Mouse (Mus musculus): ENCODE results near the gene Cdh9. TPM values are rescaled to one million over a fixed set of nuclear protein-coding genes. Genes with fewer than 3 reads are reported as not detected.

Cdh9 gene
- polyA plus RNA-seq (2014; fragmentation: Nextera tagmentation; extraction: Ambion mirVana) = 1.6 and 3.0 TPM in 2 replicates

GRCm38 (mm10) chr15:16728470-16729011 lies at the start of gene Cdh9:
Cdh9 (plus strand) TSS chr15:16728756.
- H3K27me3 ChIP-seq (replicated peaks; ENCODE audit: control insufficient read depth, insufficient read depth, low read length) = no peaks in the 10 kb centered on the region
- ATAC-seq (peak; percentile 66), DNase-seq (ENCODE audit: low spot score) (peak; percentile 66)
- peak within 1 kb of the TSS; percentile 28 for H3K4me3 ChIP-seq (ENCODE audit: low read depth, low read length)
- H3K4me1 ChIP-seq (ENCODE audit: control insufficient read depth, insufficient read depth, low read length) = no peaks in the 10 kb centered on the region
- no peaks in the 10 kb centered on the region for H3K9me3 ChIP-seq (replicated peaks; ENCODE audit: control insufficient read depth, low read length)
- peak within 1 kb of the TSS; percentile 22; the same call in 1 of the 2 replicates for H3K9ac ChIP-seq (ENCODE audit: low read length)
- H3K4me2 ChIP-seq (ENCODE audit: low read length) = peak within 1 kb of the TSS; percentile 54
- H3K27ac ChIP-seq (ENCODE audit: low read depth, low read length) = no peak within 1 kb of the TSS
- 3% methylated on average over 14 of the region's 14 CpGs for WGBS
- H3K36me3 ChIP-seq (ENCODE audit: control insufficient read depth, insufficient read depth, low read length) = no peaks in the 10 kb centered on the region

GRCm38 (mm10) chr15:16679096-16679495 lies 49.5 kb upstream of the Cdh9 start:
- H3K27me3 ChIP-seq (replicated peaks; ENCODE audit: control insufficient read depth, insufficient read depth, low read length) = no peaks in the 10 kb centered on the region
- no peak overlapping the region for H3K4me3 ChIP-seq (ENCODE audit: low read depth, low read length)
- H3K9me3 ChIP-seq (replicated peaks; ENCODE audit: control insufficient read depth, low read length) = no peaks in the 10 kb centered on the region
- no peak overlapping the region for H3K4me2 ChIP-seq (ENCODE audit: low read length)
- no peak overlapping the region for H3K27ac ChIP-seq (ENCODE audit: low read depth, low read length)
- H3K9ac ChIP-seq (ENCODE audit: low read length) = no peak overlapping the region
- 85% methylated on average over 5 of the region's 5 CpGs for WGBS
- no peak for ATAC-seq
- H3K36me3 ChIP-seq (ENCODE audit: control insufficient read depth, insufficient read depth, low read length) = no peaks in the 10 kb centered on the region
- no peak for DNase-seq (ENCODE audit: low spot score)
- H3K4me1 ChIP-seq (ENCODE audit: control insufficient read depth, insufficient read depth, low read length) = no peaks in the 10 kb centered on the region

GRCm38 (mm10) chr15:16699821-16700220 lies 28.7 kb upstream of the Cdh9 start:
- no peak overlapping the region for H3K4me2 ChIP-seq (ENCODE audit: low read length)
- WGBS = 78% methylated on average over 3 of the region's 3 CpGs
- H3K36me3 ChIP-seq (ENCODE audit: control insufficient read depth, insufficient read depth, low read length) = no peaks in the 10 kb centered on the region
- H3K9me3 ChIP-seq (replicated peaks; ENCODE audit: control insufficient read depth, low read length) = no peaks in the 10 kb centered on the region
- H3K27ac ChIP-seq (ENCODE audit: low read depth, low read length) = no peak overlapping the region
- H3K4me3 ChIP-seq (ENCODE audit: low read depth, low read length) = no peak overlapping the region
- ATAC-seq = no peak
- H3K9ac ChIP-seq (ENCODE audit: low read length) = no peak overlapping the region
- no peaks in the 10 kb centered on the region for H3K27me3 ChIP-seq (replicated peaks; ENCODE audit: control insufficient read depth, insufficient read depth, low read length)
- no peak for DNase-seq (ENCODE audit: low spot score)
- H3K4me1 ChIP-seq (ENCODE audit: control insufficient read depth, insufficient read depth, low read length) = no peaks in the 10 kb centered on the region

- ATAC-seq (no peak), DNase-seq (ENCODE audit: low spot score) (no peak)
- Histone ChIP-seq H3K9ac (ENCODE audit: low read length) (no peak overlapping the region), H3K4me2 (ENCODE audit: low read length) (no peak overlapping the region), H3K4me1 (ENCODE audit: control insufficient read depth, insufficient read depth, low read length) (no peaks in the 10 kb centered on the region), H3K27ac (ENCODE audit: low read depth, low read length) (no peak overlapping the region), H3K36me3 (ENCODE audit: control insufficient read depth, insufficient read depth, low read length) (no peaks in the 10 kb centered on the region), H3K27me3 (replicated peaks; ENCODE audit: control insufficient read depth, insufficient read depth, low read length) (no peaks in the 10 kb centered on the region), H3K9me3 (replicated peaks; ENCODE audit: control insufficient read depth, low read length) (no peaks in the 10 kb centered on the region), H3K4me3 (ENCODE audit: low read depth, low read length) (no peak overlapping the region)
- 72% methylated on average over 1 of the region's 1 CpGs for WGBS
Observed at GRCm38 (mm10) chr15:16702340-16702739, 26.2 kb upstream of the Cdh9 start.

- Histone ChIP-seq H3K4me3 (ENCODE audit: low read depth, low read length) (no peak overlapping the region), H3K36me3 (ENCODE audit: control insufficient read depth, insufficient read depth, low read length) (no peaks in the 10 kb centered on the region), H3K27ac (ENCODE audit: low read depth, low read length) (no peak overlapping the region), H3K9ac (ENCODE audit: low read length) (no peak overlapping the region), H3K4me2 (ENCODE audit: low read length) (no peak overlapping the region), H3K9me3 (replicated peaks; ENCODE audit: control insufficient read depth, low read length) (no peaks in the 10 kb centered on the region), H3K4me1 (ENCODE audit: control insufficient read depth, insufficient read depth, low read length) (no peaks in the 10 kb centered on the region), H3K27me3 (replicated peaks; ENCODE audit: control insufficient read depth, insufficient read depth, low read length) (no peaks in the 10 kb centered on the region)
- WGBS = 84% methylated on average over 4 of the region's 4 CpGs
- ATAC-seq (no peak), DNase-seq (ENCODE audit: low spot score) (no peak)
Observed at GRCm38 (mm10) chr15:16739088-16739487, 10.5 kb downstream of the Cdh9 start.

GRCm38 (mm10) chr15:16746672-16747071 lies 18.1 kb downstream of the Cdh9 start:
- ATAC-seq (no peak), DNase-seq (ENCODE audit: low spot score) (no peak)
- Histone ChIP-seq H3K4me2 (ENCODE audit: low read length) (no peak overlapping the region), H3K9me3 (replicated peaks; ENCODE audit: control insufficient read depth, low read length) (no peaks in the 10 kb centered on the region), H3K4me3 (ENCODE audit: low read depth, low read length) (no peak overlapping the region), H3K4me1 (ENCODE audit: control insufficient read depth, insufficient read depth, low read length) (no peaks in the 10 kb centered on the region), H3K36me3 (ENCODE audit: control insufficient read depth, insufficient read depth, low read length) (no peaks in the 10 kb centered on the region), H3K9ac (ENCODE audit: low read length) (no peak overlapping the region), H3K27ac (ENCODE audit: low read depth, low read length) (no peak overlapping the region), H3K27me3 (replicated peaks; ENCODE audit: control insufficient read depth, insufficient read depth, low read length) (no peaks in the 10 kb centered on the region)
- WGBS = 94% methylated on average over 1 of the region's 1 CpGs

GRCm38 (mm10) chr15:16763252-16763651 lies 34.7 kb downstream of the Cdh9 start:
- DNase-seq (ENCODE audit: low spot score) (no peak), ATAC-seq (no peak)
- WGBS = 82% methylated on average over 3 of the region's 3 CpGs
- H3K4me1 ChIP-seq (ENCODE audit: control insufficient read depth, insufficient read depth, low read length) = no peaks in the 10 kb centered on the region
- H3K27ac ChIP-seq (ENCODE audit: low read depth, low read length) = no peak overlapping the region
- no peaks in the 10 kb centered on the region for H3K36me3 ChIP-seq (ENCODE audit: control insufficient read depth, insufficient read depth, low read length)
- no peak overlapping the region for H3K4me2 ChIP-seq (ENCODE audit: low read length)
- no peak overlapping the region for H3K9ac ChIP-seq (ENCODE audit: low read length)
- H3K27me3 ChIP-seq (replicated peaks; ENCODE audit: control insufficient read depth, insufficient read depth, low read length) = no peaks in the 10 kb centered on the region
- no peaks in the 10 kb centered on the region for H3K9me3 ChIP-seq (replicated peaks; ENCODE audit: control insufficient read depth, low read length)
- no peak overlapping the region for H3K4me3 ChIP-seq (ENCODE audit: low read depth, low read length)

- 57% methylated on average over 1 of the region's 1 CpGs for WGBS
- H3K27ac ChIP-seq (ENCODE audit: low read depth, low read length) = no peak overlapping the region
- no peak overlapping the region for H3K4me2 ChIP-seq (ENCODE audit: low read length)
- no peak overlapping the region for H3K9ac ChIP-seq (ENCODE audit: low read length)
- ATAC-seq = no peak
- no peak for DNase-seq (ENCODE audit: low spot score)
- no peaks in the 10 kb centered on the region for H3K36me3 ChIP-seq (ENCODE audit: control insufficient read depth, insufficient read depth, low read length)
- H3K27me3 ChIP-seq (replicated peaks; ENCODE audit: control insufficient read depth, insufficient read depth, low read length) = no peaks in the 10 kb centered on the region
- H3K4me1 ChIP-seq (ENCODE audit: control insufficient read depth, insufficient read depth, low read length) = no peaks in the 10 kb centered on the region
- no peaks in the 10 kb centered on the region for H3K9me3 ChIP-seq (replicated peaks; ENCODE audit: control insufficient read depth, low read length)
- H3K4me3 ChIP-seq (ENCODE audit: low read depth, low read length) = no peak overlapping the region
Observed at GRCm38 (mm10) chr15:16784575-16784974, 56.0 kb downstream of the Cdh9 start.

- WGBS = 86% methylated on average over 3 of the region's 3 CpGs
- Histone ChIP-seq H3K4me1 (ENCODE audit: control insufficient read depth, insufficient read depth, low read length) (no peaks in the 10 kb centered on the region), H3K9me3 (replicated peaks; ENCODE audit: control insufficient read depth, low read length) (no peaks in the 10 kb centered on the region), H3K4me2 (ENCODE audit: low read length) (no peak overlapping the region), H3K27ac (ENCODE audit: low read depth, low read length) (no peak overlapping the region), H3K36me3 (ENCODE audit: control insufficient read depth, insufficient read depth, low read length) (no peaks in the 10 kb centered on the region), H3K27me3 (replicated peaks; ENCODE audit: control insufficient read depth, insufficient read depth, low read length) (no peaks in the 10 kb centered on the region), H3K9ac (ENCODE audit: low read length) (no peak overlapping the region), H3K4me3 (ENCODE audit: low read depth, low read length) (no peak overlapping the region)
- DNase-seq (ENCODE audit: low spot score) (no peak), ATAC-seq (no peak)
Observed at GRCm38 (mm10) chr15:16792857-16793256, 64.3 kb downstream of the Cdh9 start.

Measured in forebrain, embryonic 14.5 days (tissue).